Mouse (Mus musculus): ENCODE measurements around the gene 1110059G10Rik. TPM values are rescaled to one million over a fixed set of nuclear protein-coding genes. Genes with fewer than 3 reads are reported as not detected.
A peak's percentile ranks its signal among the peaks of the same experiment; 100 is the strongest.

The 1110059G10Rik gene
- 26.9 and 39.3 TPM in 2 replicates for polyA plus RNA-seq (2012; ENCODE audit: insufficient read depth, insufficient read length, missing spikeins)

- Histone ChIP-seq H3K4me1 (ENCODE audit: control insufficient read depth, insufficient read depth, insufficient read length, low read length) (no peaks in the 10 kb centered on the region), H3K27ac (replicated peaks; ENCODE audit: low read depth, low read length) (peak within 1 kb of the TSS; percentile 90), H3K4me3 (ENCODE audit: insufficient read depth, low read depth, low read length) (peak within 1 kb of the TSS; percentile 99)
Observed at GRCm38 (mm10) chr9:122950643-122951475, at the start of gene 1110059G10Rik, which contains the start of gene Kif15. Gene 1110059G10Rik (minus strand): TSS chr9:122951000. Gene Kif15 (plus strand): TSS chr9:122951046.

GRCm38 (mm10) chr9:122999193-122999586 lies 48.4 kb upstream of the 1110059G10Rik start:
- no peak overlapping the region for H3K4me3 ChIP-seq (ENCODE audit: insufficient read depth, low read depth, low read length)
- H3K4me1 ChIP-seq (ENCODE audit: control insufficient read depth, insufficient read depth, insufficient read length, low read length) = no peaks in the 10 kb centered on the region
- no peak overlapping the region for H3K27ac ChIP-seq (replicated peaks; ENCODE audit: low read depth, low read length)

- no peaks in the 10 kb centered on the region for H3K4me1 ChIP-seq (ENCODE audit: control insufficient read depth, insufficient read depth, insufficient read length, low read length)
- H3K4me3 ChIP-seq (ENCODE audit: insufficient read depth, low read depth, low read length) = no peak overlapping the region
- H3K27ac ChIP-seq (replicated peaks; ENCODE audit: low read depth, low read length) = no peak overlapping the region
Observed at GRCm38 (mm10) chr9:122998406-122999192, 47.8 kb upstream of the 1110059G10Rik start.

DNA sequence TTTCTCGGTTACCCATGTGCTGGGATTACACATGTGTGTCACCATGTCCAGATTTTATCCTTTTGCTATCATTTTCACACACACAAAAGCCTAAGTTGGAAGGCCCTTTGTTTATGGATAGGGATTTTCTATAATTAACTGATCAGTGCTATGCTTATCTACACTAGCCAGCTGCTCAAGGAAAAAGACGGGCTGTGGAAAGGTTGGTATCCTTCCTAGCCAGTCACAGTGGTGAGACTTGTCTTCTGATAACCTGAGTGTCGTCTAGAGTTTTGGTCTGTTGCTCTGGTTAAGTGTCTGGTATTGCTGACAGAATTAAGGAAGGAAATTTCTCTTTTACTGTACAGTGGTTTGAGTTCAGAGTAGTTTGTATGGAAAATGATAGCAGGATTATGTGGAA lies 21.9 kb downstream of the 1110059G10Rik start:
- Histone ChIP-seq H3K27ac (replicated peaks; ENCODE audit: low read depth, low read length) (no peak overlapping the region), H3K4me3 (ENCODE audit: insufficient read depth, low read depth, low read length) (no peak overlapping the region), H3K4me1 (ENCODE audit: control insufficient read depth, insufficient read depth, insufficient read length, low read length) (no peaks in the 10 kb centered on the region)

DNA sequence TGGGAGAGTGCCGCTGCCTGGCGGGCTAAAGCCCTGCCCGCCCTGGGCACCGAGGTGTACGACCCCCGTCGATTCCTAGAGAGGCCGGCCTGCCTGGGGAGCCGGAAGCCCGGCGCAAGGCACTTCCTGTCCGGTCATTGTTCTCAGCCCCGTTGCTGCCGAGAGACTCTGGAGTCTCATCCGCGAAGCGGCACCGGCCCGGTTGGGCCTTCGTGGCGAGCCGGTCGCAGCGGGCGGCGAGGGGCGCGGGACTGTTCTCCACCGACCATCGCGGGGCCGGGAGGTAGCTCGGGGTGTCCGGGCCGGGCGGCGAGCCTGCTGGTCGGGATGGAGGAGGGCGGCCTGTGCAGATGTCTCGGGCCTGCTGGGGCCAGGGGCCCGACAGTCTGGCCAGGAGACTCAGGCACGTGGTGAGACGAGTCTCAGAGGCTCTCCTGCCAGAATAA lies 27.8 kb downstream of the 1110059G10Rik start, which contains the start of gene Zfp105:
Zfp105 (plus strand) TSS at position 137 of the 446 bp plus-strand sequence.
- Histone ChIP-seq H3K27ac (replicated peaks; ENCODE audit: low read depth, low read length) (no peak within 1 kb of the TSS), H3K4me3 (ENCODE audit: insufficient read depth, low read depth, low read length) (peak within 1 kb of the TSS; percentile 71), H3K4me1 (ENCODE audit: control insufficient read depth, insufficient read depth, insufficient read length, low read length) (no peaks in the 10 kb centered on the region; the same call in 1 of the 2 replicates)

DNA sequence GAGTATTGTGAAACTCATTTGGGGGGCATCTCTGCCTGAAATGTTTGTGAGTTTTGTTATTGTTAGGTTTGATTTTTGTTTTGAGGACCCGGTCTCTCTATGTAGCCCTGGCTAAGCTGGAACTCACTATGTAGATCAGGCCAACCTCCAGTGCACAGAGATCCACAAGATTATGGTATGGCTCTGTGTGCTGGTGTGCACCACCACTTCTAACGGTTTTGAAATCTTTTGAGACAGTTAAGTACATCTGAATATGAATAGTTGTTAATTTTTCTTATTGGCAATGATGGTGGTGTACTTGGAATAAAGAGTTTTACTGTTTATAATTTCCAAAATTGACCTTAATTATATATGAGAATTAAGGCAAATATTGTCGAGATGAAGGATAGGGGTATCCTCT lies 28.4 kb downstream of the 1110059G10Rik start:
- H3K4me1 ChIP-seq (ENCODE audit: control insufficient read depth, insufficient read depth, insufficient read length, low read length) = no peaks in the 10 kb centered on the region; the same call in 1 of the 2 replicates
- H3K4me3 ChIP-seq (ENCODE audit: insufficient read depth, low read depth, low read length) = peak overlapping the region; percentile 71
- H3K27ac ChIP-seq (replicated peaks; ENCODE audit: low read depth, low read length) = no peak overlapping the region

DNA sequence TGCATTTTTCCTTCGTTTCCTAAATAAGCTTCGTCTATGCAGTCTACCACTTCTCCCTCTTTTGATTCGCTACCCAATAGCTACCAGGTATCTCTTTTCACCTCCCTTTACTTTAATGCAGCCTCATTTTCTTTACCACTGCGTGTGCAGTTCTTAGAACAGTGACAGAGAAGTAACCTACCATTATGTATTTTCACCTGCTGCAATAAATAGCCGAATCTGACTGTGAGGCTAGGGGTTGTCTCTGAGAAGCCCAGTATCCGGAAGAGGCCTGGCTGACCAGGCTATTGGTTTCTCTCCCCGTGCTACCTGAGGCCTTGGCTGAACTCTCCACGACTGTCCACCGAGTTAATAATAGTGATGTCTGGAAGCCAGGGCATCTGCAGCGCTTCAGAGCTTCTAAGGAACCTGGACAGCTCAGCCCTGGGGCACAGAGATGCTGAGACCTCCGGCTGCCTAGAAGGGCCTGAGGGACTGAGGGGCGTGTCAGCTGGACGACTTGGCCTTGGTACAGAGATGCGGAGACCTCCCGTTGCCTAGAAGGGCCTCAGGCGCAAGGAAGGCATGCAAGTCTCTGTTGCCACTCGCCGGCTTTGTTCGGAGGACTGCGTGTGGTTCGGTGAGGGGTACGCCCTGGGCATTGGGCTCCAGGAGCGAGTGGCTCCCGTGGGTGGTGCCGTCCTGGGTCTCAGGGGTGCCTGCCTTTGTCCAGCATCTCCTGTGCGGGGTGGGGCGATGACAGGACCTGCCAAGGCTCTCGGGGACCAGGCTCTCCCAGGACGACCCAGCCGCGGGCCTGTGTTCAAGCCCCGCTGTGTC lies 47.9 kb downstream of the 1110059G10Rik start:
- H3K4me1 ChIP-seq (ENCODE audit: control insufficient read depth, insufficient read depth, insufficient read length, low read length) = no peaks in the 10 kb centered on the region
- peak overlapping the region; percentile 56 for H3K4me3 ChIP-seq (ENCODE audit: insufficient read depth, low read depth, low read length)
- H3K27ac ChIP-seq (replicated peaks; ENCODE audit: low read depth, low read length) = no peak overlapping the region

DNA sequence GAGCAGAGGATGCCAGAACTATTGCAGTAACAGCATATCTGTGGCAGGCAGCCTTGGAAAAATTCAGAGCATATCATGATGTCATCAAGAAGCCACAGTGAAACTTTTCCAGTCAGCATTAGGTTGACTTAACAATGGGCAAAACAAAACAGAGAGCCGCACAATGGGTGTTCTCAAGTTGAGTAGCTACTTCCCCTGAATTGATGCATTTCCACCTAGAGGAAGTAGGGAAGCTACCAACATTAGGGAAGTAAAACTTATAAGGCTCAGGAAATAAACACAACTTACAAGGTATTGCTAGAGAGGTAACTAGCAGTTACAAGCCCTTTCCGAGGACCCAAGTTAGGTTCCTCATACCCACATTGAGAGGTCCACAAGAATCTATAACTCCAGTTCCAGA lies 49.8 kb downstream of the 1110059G10Rik start:
- Histone ChIP-seq H3K27ac (replicated peaks; ENCODE audit: low read depth, low read length) (no peak overlapping the region), H3K4me3 (ENCODE audit: insufficient read depth, low read depth, low read length) (no peak overlapping the region), H3K4me1 (ENCODE audit: control insufficient read depth, insufficient read depth, insufficient read length, low read length) (no peaks in the 10 kb centered on the region)

Other genes starting within 250 kb of the 1110059G10Rik start
- gene Topaz1, start 203.7 kb downstream of the 1110059G10Rik start, polyA plus RNA-seq (2012; ENCODE audit: insufficient read depth, insufficient read length, missing spikeins) = not detected in 2 replicates
- 21.5 and 23.5 TPM in 2 replicates for gene Tcaim, start 145.5 kb downstream of the 1110059G10Rik start, polyA plus RNA-seq (2012; ENCODE audit: insufficient read depth, insufficient read length, missing spikeins)
- gene Gm35549, start 107.0 kb downstream of the 1110059G10Rik start, polyA plus RNA-seq (2012; ENCODE audit: insufficient read depth, insufficient read length, missing spikeins) = not detected in 2 replicates
- 24.4 and 26.4 TPM in 2 replicates for gene Zfp445, start 85.0 kb downstream of the 1110059G10Rik start, polyA plus RNA-seq (2012; ENCODE audit: insufficient read depth, insufficient read length, missing spikeins)
- gene Zkscan7, start 65.3 kb downstream of the 1110059G10Rik start, polyA plus RNA-seq (2012; ENCODE audit: insufficient read depth, insufficient read length, missing spikeins) = 2.7 and 3.8 TPM in 2 replicates
- gene Zfp105, start 27.9 kb downstream of the 1110059G10Rik start, polyA plus RNA-seq (2012; ENCODE audit: insufficient read depth, insufficient read length, missing spikeins) = 0.95 TPM in 1 of 2 replicates, not detected in the other
- gene Kif15, start within 50 bp of the 1110059G10Rik start, polyA plus RNA-seq (2012; ENCODE audit: insufficient read depth, insufficient read length, missing spikeins) = 0.63 TPM in 1 of 2 replicates, not detected in the other
- 8.4 and 13.7 TPM in 2 replicates for gene Tmem42, start 70.3 kb upstream of the 1110059G10Rik start, polyA plus RNA-seq (2012; ENCODE audit: insufficient read depth, insufficient read length, missing spikeins)
- not detected in 2 replicates for gene Tgm4, start 83.7 kb upstream of the 1110059G10Rik start, polyA plus RNA-seq (2012; ENCODE audit: insufficient read depth, insufficient read length, missing spikeins)
- gene Zdhhc3, start 162.2 kb upstream of the 1110059G10Rik start, polyA plus RNA-seq (2012; ENCODE audit: insufficient read depth, insufficient read length, missing spikeins) = 22.4 and 35.2 TPM in 2 replicates
- 18.3 and 27.9 TPM in 2 replicates for gene Exosc7, start 162.2 kb upstream of the 1110059G10Rik start, polyA plus RNA-seq (2012; ENCODE audit: insufficient read depth, insufficient read length, missing spikeins)
- gene Clec3b, start 199.9 kb upstream of the 1110059G10Rik start, polyA plus RNA-seq (2012; ENCODE audit: insufficient read depth, insufficient read length, missing spikeins) = 62.1 and 62.5 TPM in 2 replicates